Mouse (Mus musculus) adrenal gland, postnatal 14 days (tissue): ENCODE measurements around the gene Gm45713. TPM values are rescaled to one million over a fixed set of nuclear protein-coding genes. Genes with fewer than 3 reads are reported as not detected.

Experiments used
- microRNA-seq, 2 experiments: library from miRNA; unstranded; fragments of <30 nt; microRNA quantifications; one replicate each; pipeline ENCODE4 v1.2.0; 2021
- total RNA-seq: library from RNA; stranded (reverse); gene quantifications from 2 replicates; pipeline ENCODE4 v1.2.3, GENCODE M21; 2021

The Gm45713 gene
- total RNA-seq, 1 experiment from 2014 or later = not detected

Small RNA genes lying within 50 kb of the gene (microRNA-seq; reads per million reads assigned to microRNA genes)
- gene Mir150 (695 to 827 reads per million in 2 experiments), gene Mir5121 (43.5 to 50.2 reads per million in 2 experiments), gene Mir7055 (0 reads per million in 2 experiments)

Other genes starting within 250 kb of the Gm45713 start
- 75.3 and 87.2 TPM in 2 replicates for gene Med25, start 243.5 kb downstream of the Gm45713 start, total RNA-seq
- gene Fuz, start 240.2 kb downstream of the Gm45713 start, total RNA-seq = 23.5 and 24.8 TPM in 2 replicates
- 81.2 and 83.2 TPM in 2 replicates for gene Ap2a1, start 206.7 kb downstream of the Gm45713 start, total RNA-seq
- not detected in 2 replicates for gene Tsks, start 193.0 kb downstream of the Gm45713 start, total RNA-seq
- gene Cpt1c, start 161.4 kb downstream of the Gm45713 start, total RNA-seq = 9.6 and 12.4 TPM in 2 replicates
- gene Prmt1, start 149.7 kb downstream of the Gm45713 start, total RNA-seq = 224 and 250 TPM in 2 replicates
- gene Irf3, start 138.6 kb downstream of the Gm45713 start, total RNA-seq = 95.1 and 108 TPM in 2 replicates
- gene Bcl2l12, start 137.5 kb downstream of the Gm45713 start, total RNA-seq = 16.1 and 16.6 TPM in 2 replicates
- 76.3 and 77.2 TPM in 2 replicates for gene Scaf1, start 119.9 kb downstream of the Gm45713 start, total RNA-seq
- gene Rras, start 118.3 kb downstream of the Gm45713 start, total RNA-seq = 60.3 and 63.4 TPM in 2 replicates
- 42.6 and 44.6 TPM in 2 replicates for gene Prr12, start 83.3 kb downstream of the Gm45713 start, total RNA-seq
- gene Nosip, start 73.8 kb downstream of the Gm45713 start, total RNA-seq = 41.6 and 47.5 TPM in 2 replicates
- 16.0 and 16.3 TPM in 2 replicates for gene Prrg2, start 73.6 kb downstream of the Gm45713 start, total RNA-seq
- 38.2 and 39.1 TPM in 2 replicates for gene Rcn3, start 44.0 kb downstream of the Gm45713 start, total RNA-seq
- gene Fcgrt, start 32.4 kb downstream of the Gm45713 start, total RNA-seq = 138 and 152 TPM in 2 replicates
- gene Rps11, start 11.8 kb downstream of the Gm45713 start, total RNA-seq = 1,189 and 1,386 TPM in 2 replicates
- gene Rpl13a, start 7.5 kb downstream of the Gm45713 start, total RNA-seq = 1,693 and 2,079 TPM in 2 replicates
- 13.3 and 25.0 TPM in 2 replicates for gene Flt3l, start 201 bp upstream of the Gm45713 start, total RNA-seq
- 55.6 and 58.5 TPM in 2 replicates for gene Pih1d1, start 18.1 kb upstream of the Gm45713 start, total RNA-seq
- gene Aldh16a1, start 18.4 kb upstream of the Gm45713 start, total RNA-seq = 59.8 and 59.9 TPM in 2 replicates
- gene Slc17a7, start 27.7 kb upstream of the Gm45713 start, total RNA-seq = 0.22 and 0.79 TPM in 2 replicates
- gene Gfy, start 43.3 kb upstream of the Gm45713 start, total RNA-seq = not detected in 2 replicates
- gene Pth2, start 44.8 kb upstream of the Gm45713 start, total RNA-seq = not detected in 2 replicates
- 0.22 and 0.23 TPM in 2 replicates for gene Ccdc155, start 68.7 kb upstream of the Gm45713 start, total RNA-seq
- 0.98 TPM in 1 of 2 replicates, not detected in the other for gene Dkkl1, start 75.9 kb upstream of the Gm45713 start, total RNA-seq
- 17.8 and 19.2 TPM in 2 replicates for gene Tead2, start 79.5 kb upstream of the Gm45713 start, total RNA-seq
- gene Cd37, start 102.9 kb upstream of the Gm45713 start, total RNA-seq = 7.3 and 40.7 TPM in 2 replicates
- not detected in 2 replicates for gene Slc6a16, start 104.9 kb upstream of the Gm45713 start, total RNA-seq
- gene Slc6a21, start 141.3 kb upstream of the Gm45713 start, total RNA-seq = not detected in 2 replicates
- gene Trpm4, start 197.5 kb upstream of the Gm45713 start, total RNA-seq = 13.5 and 15.1 TPM in 2 replicates
- gene Hrc, start 199.1 kb upstream of the Gm45713 start, total RNA-seq = 0.15 and 0.45 TPM in 2 replicates
- 2.1 and 2.4 TPM in 2 replicates for gene Ppfia3, start 230.8 kb upstream of the Gm45713 start, total RNA-seq
- 1.2 and 1.4 TPM in 2 replicates for gene Lin7b, start 234.4 kb upstream of the Gm45713 start, total RNA-seq